Mouse (Mus musculus) liver, embryonic 15.5 days (tissue): ENCODE measurements around the gene Pgpep1l. TPM values are rescaled to one million over a fixed set of nuclear protein-coding genes. Genes with fewer than 3 reads are reported as not detected.

Source experiments
- ATAC-seq: fragments of 200-750 bp; cut with Nextera tagmentation; 2 replicates; pipeline ENCODE4 v1.8.0; 2017; ENCODE audit warnings: moderate number of reproducible peaks, mild to moderate bottlenecking, moderate library complexity; ENCODE audit not compliant: insufficient read depth
- H3K27ac ChIP-seq: fragments of 300-500 bp; sonication (generic); replicated peaks from 2 replicates; pipeline ENCODE4 v1.5.1; 2015; ENCODE audit warnings: mild to moderate bottlenecking, inconsistent platforms
- H3K27me3 ChIP-seq: fragments of 300-500 bp; sonication (generic); 2 replicates; pipeline ENCODE4 v1.6.1; 2015; ENCODE audit warnings: mild to moderate bottlenecking, inconsistent platforms
- H3K36me3 ChIP-seq: fragments of 300-500 bp; sonication (generic); replicated peaks from 2 replicates; pipeline ENCODE4 v1.6.1; 2015; ENCODE audit warnings: moderate library complexity, mild to moderate bottlenecking, inconsistent platforms
- H3K4me1 ChIP-seq: fragments of 300-500 bp; sonication (generic); replicated peaks from 2 replicates; pipeline ENCODE4 v1.6.1; 2015; ENCODE audit warnings: inconsistent platforms
- H3K4me2 ChIP-seq: fragments of 300-500 bp; sonication (generic); 2 replicates; pipeline ENCODE4 v1.6.1; 2015; ENCODE audit warnings: moderate library complexity, mild to moderate bottlenecking, inconsistent platforms
- H3K4me3 ChIP-seq: fragments of 300-500 bp; sonication (generic); replicated peaks from 2 replicates; pipeline ENCODE4 v1.5.1; 2015; ENCODE audit warnings: mild to moderate bottlenecking, inconsistent platforms
- H3K9ac ChIP-seq: fragments of 300-500 bp; sonication (generic); 2 replicates; pipeline ENCODE4 v1.6.1; 2015; ENCODE audit warnings: moderate library complexity, mild to moderate bottlenecking, inconsistent platforms
- H3K9me3 ChIP-seq: fragments of 300-500 bp; sonication (generic); replicated peaks from 2 replicates; pipeline ENCODE4 v1.6.1; 2016; ENCODE audit warnings: inconsistent platforms
- WGBS: fragments of 180-500 bp; shearing (Covaris S2); methylation state at CpG from one replicate; pipeline ENCODE4 v1.1.7; 2015; ENCODE audit warnings: mixed read lengths; ENCODE audit not compliant: insufficient replicate concordance; 5-methylcytosine and 5-hydroxymethylcytosine counted together
- polyA plus RNA-seq: library from polyadenylated mRNA; unstranded; fragments of >200 nt; fragmentation: Nextera tagmentation; extraction: Ambion mirVana; gene quantifications from 2 replicates; pipeline ENCODE4 v1.2.1, GENCODE M21; 2015

Pgpep1l gene
- polyA plus RNA-seq, 1 experiment from 2014 or later, result not detected

DNA sequence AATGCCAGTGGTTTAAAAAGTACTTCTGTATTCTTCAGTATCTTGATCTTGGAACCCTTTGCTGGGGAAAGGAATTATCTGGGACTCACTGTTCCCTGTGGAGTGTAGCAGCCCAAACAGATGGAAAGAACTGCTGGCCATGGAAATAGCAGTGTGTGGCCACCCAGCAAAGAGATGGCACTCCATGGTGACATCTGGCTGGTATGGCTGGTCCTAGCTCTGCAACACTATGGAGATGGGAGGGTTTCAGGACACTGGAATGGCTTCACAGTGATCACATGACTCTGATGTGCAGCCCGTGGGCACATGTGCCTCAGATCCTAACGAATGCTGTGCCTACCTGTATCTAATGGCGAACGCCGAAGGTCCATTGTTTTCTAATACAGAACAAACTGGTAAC lies 31.5 kb downstream of the Pgpep1l start:
- Histone ChIP-seq H3K27ac (no peak overlapping the region), H3K36me3 (no peaks in the 10 kb centered on the region; the same call in 1 of the 2 replicates), H3K4me3 (no peak overlapping the region), H3K9me3 (no peaks in the 10 kb centered on the region), H3K4me1 (no peaks in the 10 kb centered on the region), H3K9ac (no peak overlapping the region), H3K27me3 (no peaks in the 10 kb centered on the region), H3K4me2 (no peak overlapping the region)
- 80% methylated on average over 5 of the region's 5 CpGs for WGBS
- ATAC-seq, result no peak

GRCm38 (mm10) chr7:68230831-68231230 lies 33.2 kb downstream of the Pgpep1l start:
- no peak for ATAC-seq
- Histone ChIP-seq H3K4me1 (no peaks in the 10 kb centered on the region), H3K4me2 (no peak overlapping the region), H3K9ac (no peak overlapping the region), H3K27me3 (no peaks in the 10 kb centered on the region), H3K4me3 (no peak overlapping the region), H3K36me3 (peaks cover 12% of the 10 kb centered on the region), H3K27ac (no peak overlapping the region), H3K9me3 (no peaks in the 10 kb centered on the region)
- WGBS, result 80% methylated on average over 9 of the region's 9 CpGs

DNA sequence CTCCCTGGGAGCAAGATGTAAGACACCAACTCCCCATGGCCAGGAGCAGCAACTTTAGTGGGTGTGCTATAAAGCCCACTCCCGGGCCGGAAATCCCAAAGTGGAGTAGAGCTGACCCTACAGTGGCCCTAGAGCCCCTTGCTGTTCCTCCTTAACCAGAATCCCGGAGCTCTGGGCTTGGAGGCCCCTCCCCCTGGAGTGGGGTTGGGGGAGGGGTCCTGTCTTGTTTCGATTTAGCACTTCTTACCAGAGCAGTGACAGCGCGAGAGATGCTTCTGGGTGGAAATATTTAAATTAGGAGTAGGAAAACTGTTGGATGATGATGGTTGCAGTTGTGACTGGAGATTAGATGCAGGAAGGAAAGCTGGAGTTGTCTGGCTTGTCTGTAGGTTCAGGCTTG lies 35.5 kb downstream of the Pgpep1l start:
- H3K9me3 ChIP-seq, result no peaks in the 10 kb centered on the region
- H3K27me3 ChIP-seq, result no peaks in the 10 kb centered on the region
- H3K4me3 ChIP-seq, result no peak overlapping the region
- peaks cover 13% of the 10 kb centered on the region for H3K36me3 ChIP-seq
- no peak overlapping the region for H3K27ac ChIP-seq
- H3K9ac ChIP-seq, result no peak overlapping the region
- 75% methylated on average over 6 of the region's 6 CpGs for WGBS
- H3K4me2 ChIP-seq, result no peak overlapping the region
- no peaks in the 10 kb centered on the region for H3K4me1 ChIP-seq
- ATAC-seq, result no peak

- Histone ChIP-seq H3K9me3 (no peaks in the 10 kb centered on the region), H3K4me1 (no peaks in the 10 kb centered on the region), H3K9ac (no peak overlapping the region), H3K4me3 (no peak overlapping the region), H3K4me2 (no peak overlapping the region), H3K36me3 (peaks cover 13% of the 10 kb centered on the region), H3K27me3 (no peaks in the 10 kb centered on the region), H3K27ac (no peak overlapping the region)
- 46% methylated on average over 4 of the region's 4 CpGs for WGBS
- ATAC-seq, result no peak
Measured at GRCm38 (mm10) chr7:68227621-68228020, 36.4 kb downstream of the Pgpep1l start.

DNA sequence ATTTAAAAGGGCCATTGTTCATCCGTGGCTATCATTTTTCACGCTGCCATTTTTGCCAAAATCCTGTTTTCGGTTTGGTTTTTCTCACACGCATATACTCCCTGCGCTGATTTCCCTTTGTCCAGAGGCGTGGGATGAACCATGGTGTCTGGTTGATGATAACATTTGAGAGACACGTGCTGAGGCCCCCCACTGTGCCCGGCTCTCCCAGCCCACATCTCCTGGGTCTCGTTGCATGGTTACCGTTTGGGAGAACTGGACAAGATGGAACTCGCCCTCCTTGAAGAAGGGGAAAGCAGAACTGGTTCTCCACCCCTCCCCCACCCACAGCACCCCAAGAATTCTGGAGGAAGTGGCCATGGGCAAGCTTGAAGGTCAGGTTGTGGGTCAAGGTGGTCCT lies 37.0 kb downstream of the Pgpep1l start:
- no peaks in the 10 kb centered on the region for H3K27me3 ChIP-seq
- H3K27ac ChIP-seq, result no peak overlapping the region
- no peaks in the 10 kb centered on the region for H3K9me3 ChIP-seq
- H3K36me3 ChIP-seq, result peaks cover 13% of the 10 kb centered on the region
- no peak overlapping the region for H3K4me3 ChIP-seq
- H3K4me1 ChIP-seq, result no peaks in the 10 kb centered on the region
- 70% methylated on average over 11 of the region's 11 CpGs for WGBS
- no peak overlapping the region for H3K9ac ChIP-seq
- ATAC-seq, result no peak
- H3K4me2 ChIP-seq, result no peak overlapping the region

DNA sequence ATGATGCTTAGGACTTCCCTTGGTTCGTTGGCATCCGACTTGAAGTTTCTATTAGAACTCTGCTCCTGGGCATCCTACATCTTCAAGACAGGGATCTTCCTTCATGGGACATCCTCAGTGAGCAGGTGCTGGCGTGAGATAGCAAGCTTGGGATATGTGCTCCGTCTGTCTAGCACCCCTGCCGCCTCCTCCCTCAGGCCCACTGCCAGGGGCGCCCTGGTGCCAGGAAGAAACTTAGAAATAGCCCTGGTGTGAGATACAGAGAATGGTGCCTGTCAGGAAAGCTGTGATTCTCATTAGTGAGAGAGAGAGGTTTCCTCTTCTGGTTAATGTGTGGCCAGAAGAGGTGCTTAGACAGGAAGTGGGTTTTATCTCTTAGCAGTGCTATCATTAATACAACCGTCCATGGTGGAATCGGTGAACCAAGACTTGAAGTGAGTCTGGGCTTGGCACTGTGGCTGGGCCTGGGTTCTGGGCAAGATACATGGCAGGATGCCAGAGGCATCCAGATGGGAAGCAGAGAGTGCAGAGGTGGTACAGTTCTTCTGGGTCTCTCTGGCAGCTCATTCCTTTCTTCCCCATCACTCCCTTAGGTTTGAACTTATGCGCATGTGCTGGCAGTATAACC lies 38.5 kb downstream of the Pgpep1l start:
- ATAC-seq, result no peak
- Histone ChIP-seq H3K36me3 (peaks cover 13% of the 10 kb centered on the region), H3K4me1 (no peaks in the 10 kb centered on the region), H3K27me3 (no peaks in the 10 kb centered on the region), H3K9me3 (no peaks in the 10 kb centered on the region), H3K27ac (no peak overlapping the region), H3K9ac (no peak overlapping the region), H3K4me3 (no peak overlapping the region), H3K4me2 (no peak overlapping the region)
- WGBS, result 62% methylated on average over 9 of the region's 9 CpGs

DNA sequence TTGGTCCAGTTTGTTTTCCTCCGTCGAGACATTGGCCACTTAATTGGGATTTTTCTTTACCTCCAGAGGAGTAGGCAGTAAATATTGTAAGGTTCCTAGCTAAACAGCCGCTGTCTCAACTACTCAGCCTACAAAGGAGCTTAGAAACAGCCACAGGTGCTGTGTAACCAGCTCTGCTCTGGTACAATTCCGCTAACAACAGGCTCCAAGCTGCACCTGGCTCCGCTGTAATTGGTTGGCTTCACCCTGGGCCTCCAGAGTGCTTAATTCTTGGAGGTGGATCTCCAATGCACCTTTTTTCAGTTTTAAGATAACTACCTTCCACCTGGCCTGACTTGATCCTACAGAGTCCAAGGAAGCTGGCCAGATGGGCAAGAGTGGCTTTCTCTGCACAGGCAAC lies 40.0 kb downstream of the Pgpep1l start:
- H3K27me3 ChIP-seq, result no peaks in the 10 kb centered on the region
- ATAC-seq, result no peak
- no peak overlapping the region for H3K9ac ChIP-seq
- H3K27ac ChIP-seq, result no peak overlapping the region
- WGBS, result 79% methylated on average over 5 of the region's 5 CpGs
- no peaks in the 10 kb centered on the region for H3K4me1 ChIP-seq
- H3K36me3 ChIP-seq, result peaks cover 18% of the 10 kb centered on the region
- no peaks in the 10 kb centered on the region for H3K9me3 ChIP-seq
- no peak overlapping the region for H3K4me3 ChIP-seq
- no peak overlapping the region for H3K4me2 ChIP-seq

DNA sequence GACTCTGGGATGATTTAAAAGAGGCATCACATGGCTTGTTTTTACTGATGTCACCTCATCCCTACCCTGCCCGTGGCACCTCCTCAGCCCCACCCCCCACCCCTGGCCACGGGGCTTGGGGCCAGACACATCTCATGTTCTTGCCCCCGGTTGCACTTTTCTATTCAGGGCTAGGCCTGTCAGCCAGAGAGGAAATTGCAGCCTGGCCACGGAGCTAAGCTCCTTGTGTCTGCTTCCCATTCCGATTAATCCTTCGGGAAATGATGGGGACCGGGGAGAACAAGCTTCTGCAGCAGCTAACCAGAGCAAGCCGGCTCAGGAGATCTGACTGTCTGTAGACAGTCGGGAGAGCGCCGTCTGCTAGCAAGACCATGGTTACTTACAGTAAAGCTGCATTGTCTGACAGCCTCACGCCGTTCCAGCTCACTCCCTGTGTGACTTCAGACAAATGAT lies 40.7 kb downstream of the Pgpep1l start:
- no peaks in the 10 kb centered on the region for H3K4me1 ChIP-seq
- H3K27me3 ChIP-seq, result no peaks in the 10 kb centered on the region
- no peak overlapping the region for H3K27ac ChIP-seq
- no peak overlapping the region for H3K4me3 ChIP-seq
- ATAC-seq, result no peak
- no peaks in the 10 kb centered on the region for H3K9me3 ChIP-seq
- no peak overlapping the region for H3K4me2 ChIP-seq
- peaks cover 24% of the 10 kb centered on the region for H3K36me3 ChIP-seq
- H3K9ac ChIP-seq, result no peak overlapping the region
- WGBS, result 74% methylated on average over 13 of the region's 13 CpGs

- Histone ChIP-seq H3K27ac (no peak overlapping the region), H3K9me3 (no peaks in the 10 kb centered on the region), H3K9ac (no peak overlapping the region), H3K27me3 (no peaks in the 10 kb centered on the region), H3K4me2 (no peak overlapping the region), H3K4me3 (no peak overlapping the region), H3K4me1 (no peaks in the 10 kb centered on the region), H3K36me3 (peaks cover 21% of the 10 kb centered on the region)
- no peak for ATAC-seq
- WGBS, result 77% methylated on average over 9 of the region's 9 CpGs
Measured at GRCm38 (mm10) chr7:68221677-68222230, 42.3 kb downstream of the Pgpep1l start.

DNA sequence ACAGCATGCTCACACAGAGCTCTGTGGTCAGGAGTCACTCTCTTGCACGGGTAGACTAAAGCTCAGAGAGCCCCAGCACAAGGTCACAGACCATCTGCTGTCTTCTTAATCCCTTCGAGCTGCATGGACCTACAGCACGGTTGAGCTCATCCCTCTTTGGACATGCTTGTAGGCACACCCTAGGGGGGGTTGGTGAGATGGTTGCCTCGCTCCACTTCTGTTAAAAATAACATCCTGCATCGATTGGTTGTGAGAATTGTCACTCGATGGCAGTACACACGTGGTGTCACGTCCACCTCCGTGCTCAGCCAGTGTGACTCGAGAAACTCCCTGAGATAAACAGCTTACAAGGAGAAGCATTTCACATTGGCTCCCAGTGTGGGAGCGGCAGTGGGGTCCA lies 45.2 kb downstream of the Pgpep1l start:
- Histone ChIP-seq H3K4me1 (no peaks in the 10 kb centered on the region), H3K27me3 (no peaks in the 10 kb centered on the region), H3K9ac (no peak overlapping the region), H3K9me3 (no peaks in the 10 kb centered on the region), H3K27ac (no peak overlapping the region), H3K36me3 (peaks cover 27% of the 10 kb centered on the region), H3K4me3 (no peak overlapping the region), H3K4me2 (no peak overlapping the region)
- WGBS, result 78% methylated on average over 11 of the region's 11 CpGs
- ATAC-seq, result no peak

- H3K27me3 ChIP-seq, result no peaks in the 10 kb centered on the region
- no peaks in the 10 kb centered on the region for H3K4me1 ChIP-seq
- WGBS, result 79% methylated on average over 18 of the region's 18 CpGs
- ATAC-seq, result no peak
- H3K9ac ChIP-seq, result no peak overlapping the region
- H3K36me3 ChIP-seq, result peaks cover 39% of the 10 kb centered on the region
- no peak overlapping the region for H3K27ac ChIP-seq
- H3K4me2 ChIP-seq, result no peak overlapping the region
- H3K4me3 ChIP-seq, result no peak overlapping the region
- H3K9me3 ChIP-seq, result no peaks in the 10 kb centered on the region
Measured at GRCm38 (mm10) chr7:68215522-68216070, 48.4 kb downstream of the Pgpep1l start.
